Mouse (Mus musculus): ENCODE results near the gene Fhl5.

GRCm38 (mm10) chr4:25227527-25227926, 15.1 kb downstream of the Fhl5 start:
- TF ChIP-seq CTCF (IDR thresholded peaks at IDR 0.05; ENCODE audit: insufficient read depth, low read depth, low read length), result no peak
- no peak for TF ChIP-seq POLR2A (IDR thresholded peaks at IDR 0.05; ENCODE audit: insufficient read depth, low read depth, low read length)
